Mouse (Mus musculus): ENCODE results near the gene Tmem200b. TPM values are rescaled to one million over a fixed set of nuclear protein-coding genes. Genes with fewer than 3 reads are reported as not detected.

The Tmem200b gene
- total RNA-seq, 1 experiment: 1.8 TPM

GRCm38 (mm10) chr4:131897787-131898186 lies 23.8 kb upstream of the Tmem200b start:
- no peak for DNase-seq (ENCODE audit: low read depth, low spot score)
- no peaks in the 10 kb centered on the region for H3K9me3 ChIP-seq (ENCODE audit: control insufficient read depth, insufficient read depth, low read depth, low read length)
- H3K36me3 ChIP-seq (ENCODE audit: control insufficient read depth, insufficient read depth, low read length, poor library complexity, severe bottlenecking): peaks cover 66% of the 10 kb centered on the region
- no peak overlapping the region for H3K4me3 ChIP-seq (ENCODE audit: insufficient read depth in 1 of 2, low read depth in 1 of 2, low read length in 2 of 2, poor library complexity in 1 of 2, severe bottlenecking in 1 of 2)
- H3K9ac ChIP-seq (ENCODE audit: insufficient read depth, low read depth, low read length, poor library complexity, severe bottlenecking): no peak overlapping the region
- TF ChIP-seq MAFK (IDR thresholded peaks at IDR 0.05; ENCODE audit: insufficient read depth, low read depth, low read length) (no peak), HCFC1 (IDR thresholded peaks at IDR 0.05; ENCODE audit: borderline replicate concordance, insufficient read depth, low read length) (no peak), CHD2 (IDR thresholded peaks at IDR 0.05; ENCODE audit: low read depth, low read length) (no peak), ZC3H11A (IDR thresholded peaks at IDR 0.05; ENCODE audit: borderline replicate concordance, low read depth, low read length) (no peak), ZNF384 (IDR thresholded peaks at IDR 0.05; ENCODE audit: low read depth, low read length) (no peak)
- in situ Hi-C loops (cut with MboI; ENCODE audit: low sequenced_read_pairs in 2 of 2, unreplicated experiment in 2 of 2): no loop called here
- peaks cover 0 to 4% of the 10 kb centered on the region in 2 experiments; a peak in 1 of 4 replicates for H3K4me1 ChIP-seq (ENCODE audit: control insufficient read depth in 2 of 2, insufficient read depth in 2 of 2, low read length in 2 of 2, poor library complexity in 1 of 2)
- no peak overlapping the region for H3K27ac ChIP-seq (ENCODE audit: insufficient read depth, low read depth, low read length, poor library complexity, severe bottlenecking)

- H3K27ac ChIP-seq (ENCODE audit: insufficient read depth, low read depth, low read length, poor library complexity, severe bottlenecking): no peak overlapping the region
- no peaks in the 10 kb centered on the region for H3K9me3 ChIP-seq (ENCODE audit: control insufficient read depth, insufficient read depth, low read depth, low read length)
- TF ChIP-seq ZC3H11A (IDR thresholded peaks at IDR 0.05; ENCODE audit: borderline replicate concordance, low read depth, low read length): no peak
- TF ChIP-seq ZNF384 (IDR thresholded peaks at IDR 0.05; ENCODE audit: low read depth, low read length): no peak
- no peak for TF ChIP-seq MAFK (IDR thresholded peaks at IDR 0.05; ENCODE audit: insufficient read depth, low read depth, low read length)
- TF ChIP-seq HCFC1 (IDR thresholded peaks at IDR 0.05; ENCODE audit: borderline replicate concordance, insufficient read depth, low read length): no peak
- no peak for TF ChIP-seq CHD2 (IDR thresholded peaks at IDR 0.05; ENCODE audit: low read depth, low read length)
- in situ Hi-C loops (cut with MboI; ENCODE audit: low sequenced_read_pairs in 2 of 2, unreplicated experiment in 2 of 2): no loop called here
- H3K4me1 ChIP-seq (ENCODE audit: control insufficient read depth in 2 of 2, insufficient read depth in 2 of 2, low read length in 2 of 2, poor library complexity in 1 of 2): peaks cover 0 to 4% of the 10 kb centered on the region in 2 experiments; a peak in 1 of 4 replicates
- DNase-seq (ENCODE audit: low read depth, low spot score): no peak
- H3K9ac ChIP-seq (ENCODE audit: insufficient read depth, low read depth, low read length, poor library complexity, severe bottlenecking): no peak overlapping the region
- no peak overlapping the region for H3K4me3 ChIP-seq (ENCODE audit: insufficient read depth in 1 of 2, low read depth in 1 of 2, low read length in 2 of 2, poor library complexity in 1 of 2, severe bottlenecking in 1 of 2)
- peaks cover 59% of the 10 kb centered on the region for H3K36me3 ChIP-seq (ENCODE audit: control insufficient read depth, insufficient read depth, low read length, poor library complexity, severe bottlenecking)
Measured at GRCm38 (mm10) chr4:131898503-131899179, 22.9 kb upstream of the Tmem200b start.

- no peak overlapping the region for H3K27ac ChIP-seq (ENCODE audit: insufficient read depth, low read depth, low read length, poor library complexity, severe bottlenecking)
- DNase-seq (ENCODE audit: low read depth, low spot score): no peak
- no peak overlapping the region for H3K9ac ChIP-seq (ENCODE audit: insufficient read depth, low read depth, low read length, poor library complexity, severe bottlenecking)
- no peaks in the 10 kb centered on the region for H3K9me3 ChIP-seq (ENCODE audit: control insufficient read depth, insufficient read depth, low read depth, low read length)
- no peak overlapping the region for H3K4me3 ChIP-seq (ENCODE audit: insufficient read depth in 1 of 2, low read depth in 1 of 2, low read length in 2 of 2, poor library complexity in 1 of 2, severe bottlenecking in 1 of 2)
- H3K36me3 ChIP-seq (ENCODE audit: control insufficient read depth, insufficient read depth, low read length, poor library complexity, severe bottlenecking): peaks cover 54% of the 10 kb centered on the region
- peaks cover 0 to 4% of the 10 kb centered on the region in 2 experiments; a peak in 1 of 4 replicates for H3K4me1 ChIP-seq (ENCODE audit: control insufficient read depth in 2 of 2, insufficient read depth in 2 of 2, low read length in 2 of 2, poor library complexity in 1 of 2)
- no peak for TF ChIP-seq ZC3H11A (IDR thresholded peaks at IDR 0.05; ENCODE audit: borderline replicate concordance, low read depth, low read length)
- TF ChIP-seq HCFC1 (IDR thresholded peaks at IDR 0.05; ENCODE audit: borderline replicate concordance, insufficient read depth, low read length): no peak
- in situ Hi-C loops (cut with MboI; ENCODE audit: low sequenced_read_pairs in 2 of 2, unreplicated experiment in 2 of 2): no loop called here
Measured at GRCm38 (mm10) chr4:131899180-131899554, 22.4 kb upstream of the Tmem200b start.

DNA sequence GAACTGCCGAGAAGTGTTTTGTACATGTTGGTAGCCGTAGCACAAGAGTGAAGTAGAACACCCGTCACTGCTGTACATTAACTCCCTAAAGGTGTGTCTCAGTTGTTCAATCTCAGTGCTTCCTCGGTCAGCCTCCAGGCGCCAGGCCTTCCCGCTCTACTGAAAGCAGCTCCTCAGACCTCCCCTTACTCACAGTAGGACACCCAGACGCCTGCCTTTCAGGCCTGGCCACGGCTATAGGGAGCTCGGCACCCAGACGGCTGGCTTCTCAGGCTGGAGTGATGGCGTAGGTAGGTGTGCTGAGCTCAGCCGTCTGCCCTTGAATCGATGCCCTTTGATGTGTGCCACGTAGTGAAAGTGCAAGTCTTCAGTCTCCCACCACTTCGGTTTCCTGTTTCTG lies 20.5 kb upstream of the Tmem200b start:
- Histone ChIP-seq H3K4me1 (ENCODE audit: control insufficient read depth in 2 of 2, insufficient read depth in 2 of 2, low read length in 2 of 2, poor library complexity in 1 of 2) (peaks cover 0 to 4% of the 10 kb centered on the region in 2 experiments; a peak in 1 of 4 replicates), H3K9ac (ENCODE audit: insufficient read depth, low read depth, low read length, poor library complexity, severe bottlenecking) (peak overlapping the region; percentile 63; the same call in 1 of the 2 replicates), H3K27ac (ENCODE audit: insufficient read depth, low read depth, low read length, poor library complexity, severe bottlenecking) (peak overlapping the region; percentile 16; the same call in 1 of the 2 replicates), H3K4me3 (ENCODE audit: insufficient read depth in 1 of 2, low read depth in 1 of 2, low read length in 2 of 2, poor library complexity in 1 of 2, severe bottlenecking in 1 of 2) (peak overlapping the region; percentile 45 to 50; a peak in 3 of 4 replicates), H3K9me3 (ENCODE audit: control insufficient read depth, insufficient read depth, low read depth, low read length) (no peaks in the 10 kb centered on the region), H3K36me3 (ENCODE audit: control insufficient read depth, insufficient read depth, low read length, poor library complexity, severe bottlenecking) (peaks cover 46% of the 10 kb centered on the region)
- no peak for TF ChIP-seq ZNF384 (IDR thresholded peaks at IDR 0.05; ENCODE audit: low read depth, low read length)
- in situ Hi-C loops (cut with MboI; ENCODE audit: low sequenced_read_pairs in 2 of 2, unreplicated experiment in 2 of 2): no loop called here
- no peak for DNase-seq (ENCODE audit: low read depth, low spot score)

DNA sequence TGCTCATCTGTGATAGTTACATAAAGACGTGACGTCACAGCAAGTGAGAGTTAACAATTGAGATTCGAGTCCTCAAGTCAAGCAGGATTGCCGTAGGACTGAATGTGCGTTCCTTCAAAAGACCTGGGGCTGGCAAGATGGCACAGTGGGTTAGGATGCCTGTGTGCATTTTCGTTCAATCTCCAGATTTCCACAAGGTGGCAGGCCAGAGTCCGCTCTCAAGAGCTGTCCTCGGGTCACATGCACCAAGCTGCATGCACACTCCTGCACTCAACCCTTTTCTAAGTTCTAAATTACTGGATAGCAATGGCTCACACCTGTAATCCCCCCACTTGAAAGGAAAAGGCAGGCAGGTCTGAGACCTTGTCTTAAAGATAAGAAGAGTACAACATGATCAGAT lies 17.1 kb upstream of the Tmem200b start:
- H3K9me3 ChIP-seq (ENCODE audit: control insufficient read depth, insufficient read depth, low read depth, low read length): no peaks in the 10 kb centered on the region
- TF ChIP-seq MAFK (IDR thresholded peaks at IDR 0.05; ENCODE audit: insufficient read depth, low read depth, low read length): no peak
- TF ChIP-seq ZNF384 (IDR thresholded peaks at IDR 0.05; ENCODE audit: low read depth, low read length): no peak
- TF ChIP-seq HCFC1 (IDR thresholded peaks at IDR 0.05; ENCODE audit: borderline replicate concordance, insufficient read depth, low read length): no peak
- TF ChIP-seq ZC3H11A (IDR thresholded peaks at IDR 0.05; ENCODE audit: borderline replicate concordance, low read depth, low read length): no peak
- TF ChIP-seq CHD2 (IDR thresholded peaks at IDR 0.05; ENCODE audit: low read depth, low read length): no peak
- H3K4me3 ChIP-seq (ENCODE audit: insufficient read depth in 1 of 2, low read depth in 1 of 2, low read length in 2 of 2, poor library complexity in 1 of 2, severe bottlenecking in 1 of 2): no peak overlapping the region
- in situ Hi-C loops (cut with MboI; ENCODE audit: low sequenced_read_pairs in 2 of 2, unreplicated experiment in 2 of 2): no loop called here
- peaks cover 27% of the 10 kb centered on the region for H3K36me3 ChIP-seq (ENCODE audit: control insufficient read depth, insufficient read depth, low read length, poor library complexity, severe bottlenecking)
- H3K27ac ChIP-seq (ENCODE audit: insufficient read depth, low read depth, low read length, poor library complexity, severe bottlenecking): no peak overlapping the region
- peaks cover 0 to 3% of the 10 kb centered on the region in 2 experiments; a peak in 1 of 4 replicates for H3K4me1 ChIP-seq (ENCODE audit: control insufficient read depth in 2 of 2, insufficient read depth in 2 of 2, low read length in 2 of 2, poor library complexity in 1 of 2)
- no peak overlapping the region for H3K9ac ChIP-seq (ENCODE audit: insufficient read depth, low read depth, low read length, poor library complexity, severe bottlenecking)
- no peak for DNase-seq (ENCODE audit: low read depth, low spot score)
